Mouse (Mus musculus): ENCODE measurements at regions not wholly inside any gene's neighbourhood (a gene's known extent, or its start where the extent isn't known, plus 50 kb on each side); places are given as distances from the start of the nearest gene placed in this dataset.

GRCm38 (mm10) chr6:126481257-126481656 lies 54.0 kb downstream of the Kcna5 start:
- peak; percentile 42 to 60 for DNase-seq

GRCm38 (mm10) chr6:126477506-126477905 lies 57.7 kb downstream of the Kcna5 start:
- DNase-seq = no peak

GRCm38 (mm10) chr6:126476758-126477157 lies 58.5 kb downstream of the Kcna5 start:
- no peak for DNase-seq

- peak; percentile 87 to 90 for DNase-seq
Observed at GRCm38 (mm10) chr6:126475555-126475954, 59.7 kb downstream of the Kcna5 start.

- peak; percentile 37 to 56 for DNase-seq
Observed at GRCm38 (mm10) chr6:126453751-126454150, 81.5 kb downstream of the Kcna5 start.

- DNase-seq = peak; percentile 5 to 8
Observed at GRCm38 (mm10) chr6:126445519-126445918, 89.7 kb downstream of the Kcna5 start.

- DNase-seq = no peak
Observed at GRCm38 (mm10) chr6:126440254-126440653, 95.0 kb downstream of the Kcna5 start.

GRCm38 (mm10) chr6:126437976-126438736 lies 97.1 kb downstream of the Kcna5 start:
- DNase-seq = no peak

GRCm38 (mm10) chr6:126427208-126427607 lies 108.0 kb downstream of the Kcna5 start:
- no peak for DNase-seq

GRCm38 (mm10) chr6:126405736-126406135 lies 129.5 kb downstream of the Kcna5 start:
- peak; percentile 54 to 59 for DNase-seq

- no peak for DNase-seq
Observed at GRCm38 (mm10) chr6:126404331-126405070, 130.7 kb downstream of the Kcna5 start.

GRCm38 (mm10) chr6:126399595-126399994 lies 135.6 kb downstream of the Kcna5 start:
- no peak for DNase-seq

- DNase-seq = no peak
Observed at GRCm38 (mm10) chr6:126398641-126399040, 136.6 kb downstream of the Kcna5 start.

- DNase-seq = no peak
Observed at GRCm38 (mm10) chr6:126395015-126395414, 140.2 kb downstream of the Kcna5 start.

GRCm38 (mm10) chr6:126394111-126394809 lies 141.0 kb downstream of the Kcna5 start:
- DNase-seq = no peak

- DNase-seq = peak in 1 of 2 experiments; percentile 10
Observed at GRCm38 (mm10) chr6:126384210-126385012, 150.8 kb downstream of the Kcna5 start.

- DNase-seq = no peak
Observed at GRCm38 (mm10) chr6:126377216-126377615, 158.0 kb downstream of the Kcna5 start.

GRCm38 (mm10) chr6:126374970-126375620 lies 160.1 kb downstream of the Kcna5 start:
- no peak for DNase-seq

GRCm38 (mm10) chr6:126371971-126372370 lies 163.2 kb downstream of the Kcna5 start:
- DNase-seq = peak; percentile 38 to 52

GRCm38 (mm10) chr6:126371489-126371888 lies 163.7 kb downstream of the Kcna5 start:
- no peak for DNase-seq

- peak; percentile 32 to 42 for DNase-seq
Observed at GRCm38 (mm10) chr6:126365495-126365894, 169.7 kb downstream of the Kcna5 start.

- peak; percentile 91 for DNase-seq
Observed at GRCm38 (mm10) chr6:126362331-126362730, 172.9 kb downstream of the Kcna5 start.

Data from cerebellum, adult 18-20 months (tissue).